Mouse (Mus musculus): ENCODE measurements around the gene Irf3.
A peak's percentile ranks its signal among the peaks of the same experiment; 100 is the strongest.

The Irf3 gene

GRCm38 (mm10) chr7:45033722-45034359, 36.4 kb downstream of the Irf3 start:
- no peak for DNase-seq (ENCODE audit: low spot score)

GRCm38 (mm10) chr7:45035631-45036030, 38.2 kb downstream of the Irf3 start:
- DNase-seq (ENCODE audit: low spot score) = no peak

- no peak for DNase-seq (ENCODE audit: low spot score)
Measured at GRCm38 (mm10) chr7:45036702-45037101, 39.3 kb downstream of the Irf3 start.

GRCm38 (mm10) chr7:45037720-45038361, 40.4 kb downstream of the Irf3 start:
- DNase-seq (ENCODE audit: low spot score) = peak; percentile 73

GRCm38 (mm10) chr7:45038411-45038810, 41.0 kb downstream of the Irf3 start:
- no peak for DNase-seq (ENCODE audit: low spot score)

- no peak for DNase-seq (ENCODE audit: low spot score)
Measured at GRCm38 (mm10) chr7:45040851-45041250, 43.4 kb downstream of the Irf3 start.

GRCm38 (mm10) chr7:45043307-45043706, 45.9 kb downstream of the Irf3 start:
- DNase-seq (ENCODE audit: low spot score) = no peak

- no peak for DNase-seq (ENCODE audit: low spot score)
Measured at GRCm38 (mm10) chr7:45045741-45046140, 48.3 kb downstream of the Irf3 start.

- DNase-seq (ENCODE audit: low spot score) = no peak
Measured at GRCm38 (mm10) chr7:45046853-45047350, 49.5 kb downstream of the Irf3 start.

GRCm38 (mm10) chr7:45047491-45047890, 50.0 kb downstream of the Irf3 start:
- no peak for DNase-seq (ENCODE audit: low spot score)

- DNase-seq (ENCODE audit: low spot score) = no peak
Measured at GRCm38 (mm10) chr7:45048001-45048890, 50.8 kb downstream of the Irf3 start.

GRCm38 (mm10) chr7:45048923-45049657, 51.6 kb downstream of the Irf3 start:
- no peak for DNase-seq (ENCODE audit: low spot score)

GRCm38 (mm10) chr7:45050945-45051600, 53.6 kb downstream of the Irf3 start:
- DNase-seq (ENCODE audit: low spot score) = no peak

- no peak for DNase-seq (ENCODE audit: low spot score)
Measured at GRCm38 (mm10) chr7:45051601-45051974, 54.1 kb downstream of the Irf3 start.
